Mouse (Mus musculus): Measurements from ENCODE around the gene Epn1. TPM values are rescaled to one million over a fixed set of nuclear protein-coding genes. Genes with fewer than 3 reads are reported as not detected.

The Epn1 gene
- total and polyA plus RNA-seq, 3 experiments, result 75.5 to 147 TPM; not detected in 1

- TF ChIP-seq ZC3H11A (IDR thresholded peaks at IDR 0.05; ENCODE audit: low read depth, low read length) (no peak), MAZ (IDR thresholded peaks at IDR 0.05; ENCODE audit: low read depth, low read length) (no peak), TBP (IDR thresholded peaks at IDR 0.05; ENCODE audit: low read depth, low read length) (no peak), SIN3A (IDR thresholded peaks at IDR 0.05; ENCODE audit: low read length) (no peak), MYC (IDR thresholded peaks at IDR 0.05; ENCODE audit: low read depth, low read length) (no peak), MXI1 (IDR thresholded peaks at IDR 0.05; ENCODE audit: low read depth, low read length) (no peak), RAD21 (IDR thresholded peaks at IDR 0.05; ENCODE audit: low read depth, low read length) (no peak), ZNF384 (IDR thresholded peaks at IDR 0.05; ENCODE audit: low read depth, low read length) (no peak), CTCF (IDR thresholded peaks at IDR 0.05 in 2 of 3, conservative IDR thresholded peaks at IDR 0.05 in 1 of 3; ENCODE audit: control insufficient read depth in 1 of 3, insufficient read depth in 1 of 3, low read depth in 2 of 3, low read length in 3 of 3, poor library complexity in 1 of 3, severe bottlenecking in 1 of 3) (no peak), CHD1 (IDR thresholded peaks at IDR 0.05; ENCODE audit: low read depth, low read length) (no peak), POLR2AphosphoS5 (IDR thresholded peaks at IDR 0.05; ENCODE audit: borderline replicate concordance, low read depth, low read length) (no peak), E2F4 (IDR thresholded peaks at IDR 0.05; ENCODE audit: borderline replicate concordance, low read depth, low read length) (no peak), GATA1 (IDR thresholded peaks at IDR 0.05; ENCODE audit: low read depth, low read length) (no peak), MEF2A (IDR thresholded peaks at IDR 0.05; ENCODE audit: extremely low read depth, insufficient replicate concordance, low read depth, low read length, poor library complexity, severe bottlenecking) (no peak), NELFE (IDR thresholded peaks at IDR 0.05; ENCODE audit: low read depth, low read length) (no peak), CHD2 (IDR thresholded peaks at IDR 0.05; ENCODE audit: low read length) (no peak), TAL1 (IDR thresholded peaks at IDR 0.05; ENCODE audit: low read length) (no peak)
- no peak for DNase-seq (ENCODE audit: low read depth, low spot score)
Observed at GRCm38 (mm10) chr7:5102564-5102963, 22.5 kb downstream of the Epn1 start.

GRCm38 (mm10) chr7:5108272-5108671, 28.2 kb downstream of the Epn1 start:
- Histone ChIP-seq H3K27me3 (ENCODE audit: control insufficient read depth in 1 of 2, insufficient read depth in 2 of 2, low read length in 2 of 2) (no peaks in the 10 kb centered on the region), H3K4me1 (ENCODE audit: control insufficient read depth in 1 of 2, insufficient read depth in 2 of 2, low read length in 2 of 2) (no peaks in the 10 kb centered on the region), H3K27ac (ENCODE audit: control insufficient read depth, low read depth, low read length) (no peak overlapping the region), H3K4me3 (ENCODE audit: control insufficient read depth in 1 of 2, insufficient read depth in 1 of 2, low read depth in 2 of 2, low read length in 2 of 2) (no peak overlapping the region), H3K36me3 (ENCODE audit: control insufficient read depth in 1 of 2, insufficient read depth in 2 of 2, low read length in 2 of 2) (no peaks in the 10 kb centered on the region), H3K9me3 (replicated peaks; ENCODE audit: insufficient read depth, low read length) (no peaks in the 10 kb centered on the region), H3K79me2 (ENCODE audit: control insufficient read depth, insufficient read depth, low read length, poor library complexity) (no peaks in the 10 kb centered on the region), H3K9ac (ENCODE audit: control insufficient read depth, low read depth, low read length, poor library complexity, severe bottlenecking) (no peak overlapping the region)
- TF ChIP-seq UBTF (IDR thresholded peaks at IDR 0.05; ENCODE audit: borderline replicate concordance, insufficient read depth, low read depth, low read length), result no peak
- no peak for TF ChIP-seq RCOR1 (IDR thresholded peaks at IDR 0.05; ENCODE audit: low read depth, low read length)
- no peak for TF ChIP-seq MYB (IDR thresholded peaks at IDR 0.05; ENCODE audit: low read depth, low read length)
- no peak for TF ChIP-seq GABPA (IDR thresholded peaks at IDR 0.05; ENCODE audit: low read depth, low read length)
- no peak for TF ChIP-seq NELFE (IDR thresholded peaks at IDR 0.05; ENCODE audit: low read depth, low read length)
- no peak for TF ChIP-seq BHLHE40 (IDR thresholded peaks at IDR 0.05; ENCODE audit: borderline replicate concordance, low read depth, low read length)
- TF ChIP-seq MEF2A (IDR thresholded peaks at IDR 0.05; ENCODE audit: extremely low read depth, insufficient replicate concordance, low read depth, low read length, poor library complexity, severe bottlenecking), result no peak
- no peak for TF ChIP-seq CHD1 (IDR thresholded peaks at IDR 0.05; ENCODE audit: low read depth, low read length)
- TF ChIP-seq USF1 (IDR thresholded peaks at IDR 0.05; ENCODE audit: low read depth, low read length), result no peak
- no peak for DNase-seq (ENCODE audit: low read depth, low spot score)

More at GRCm38 (mm10) chr7:5102564-5102963, 22.5 kb downstream of the Epn1 start:
- Histone ChIP-seq H3K27ac (ENCODE audit: control insufficient read depth, low read depth, low read length) (no peak overlapping the region), H3K9ac (ENCODE audit: control insufficient read depth, low read depth, low read length, poor library complexity, severe bottlenecking) (no peak overlapping the region), H3K4me1 (ENCODE audit: control insufficient read depth in 1 of 2, insufficient read depth in 2 of 2, low read length in 2 of 2) (peaks cover 0 to 5% of the 10 kb centered on the region in 2 experiments; a peak in 1 of 4 replicates), H3K36me3 (ENCODE audit: control insufficient read depth in 1 of 2, insufficient read depth in 2 of 2, low read length in 2 of 2) (peaks cover 0 to 5% of the 10 kb centered on the region in 2 experiments; a peak in 1 of 4 replicates), H3K79me2 (ENCODE audit: control insufficient read depth, insufficient read depth, low read length, poor library complexity) (no peaks in the 10 kb centered on the region), H3K9me3 (replicated peaks; ENCODE audit: insufficient read depth, low read length) (no peaks in the 10 kb centered on the region), H3K27me3 (ENCODE audit: control insufficient read depth in 1 of 2, insufficient read depth in 2 of 2, low read length in 2 of 2) (no peaks in the 10 kb centered on the region), H3K4me3 (ENCODE audit: control insufficient read depth in 1 of 2, insufficient read depth in 1 of 2, low read depth in 2 of 2, low read length in 2 of 2) (no peak overlapping the region)

Data from MEL (cell line).